Mouse (Mus musculus) neural tube, embryonic 15.5 days (tissue): ENCODE data around the gene Nnat. TPM values are rescaled to one million over a fixed set of nuclear protein-coding genes. Genes with fewer than 3 reads are reported as not detected.

Experiments
- ATAC-seq: fragments of 200-750 bp; cut with Nextera tagmentation; 2 replicates; pipeline ENCODE4 v1.8.0; 2017; ENCODE audit warnings: mild to moderate bottlenecking, moderate TSS enrichment, moderate library complexity; ENCODE audit not compliant: low FRiP score
- H3K27ac ChIP-seq: fragments of 300-500 bp; sonication (generic); replicated peaks from 2 replicates; pipeline ENCODE4 v1.5.1; 2015; ENCODE audit warnings: mild to moderate bottlenecking, inconsistent platforms
- H3K27me3 ChIP-seq: fragments of 300-500 bp; sonication (generic); replicated peaks from 2 replicates; pipeline ENCODE4 v1.6.1; 2015; ENCODE audit warnings: inconsistent platforms
- H3K36me3 ChIP-seq: fragments of 300-500 bp; sonication (generic); 2 replicates; pipeline ENCODE4 v1.6.1; 2015; ENCODE audit warnings: inconsistent platforms
- H3K4me1 ChIP-seq: fragments of 300-500 bp; sonication (generic); 2 replicates; pipeline ENCODE4 v1.6.1; 2015; ENCODE audit warnings: inconsistent platforms
- H3K4me2 ChIP-seq: fragments of 300-500 bp; sonication (generic); 2 replicates; pipeline ENCODE4 v1.6.1; 2015; ENCODE audit warnings: inconsistent platforms, mild to moderate bottlenecking, moderate library complexity
- H3K4me3 ChIP-seq: fragments of 300-500 bp; sonication (generic); replicated peaks from 2 replicates; pipeline ENCODE4 v1.5.1; 2015; ENCODE audit warnings: mild to moderate bottlenecking, inconsistent platforms
- H3K9ac ChIP-seq: fragments of 300-500 bp; sonication (generic); replicated peaks from 2 replicates; pipeline ENCODE4 v1.6.1; 2015; ENCODE audit warnings: mild to moderate bottlenecking, inconsistent platforms
- H3K9me3 ChIP-seq: fragments of 300-500 bp; sonication (generic); replicated peaks from 2 replicates; pipeline ENCODE4 v1.6.1; 2016; ENCODE audit warnings: inconsistent platforms
- WGBS: fragments of 180-500 bp; shearing (Covaris S2); methylation state at CpG from one replicate; pipeline ENCODE4 v1.1.7; 2015; ENCODE audit warnings: mixed read lengths; 5-methylcytosine and 5-hydroxymethylcytosine counted together
- polyA plus RNA-seq: library from polyadenylated mRNA; unstranded; fragments of >200 nt; fragmentation: Nextera tagmentation; extraction: Ambion mirVana; gene quantifications from 2 replicates; pipeline ENCODE4 v1.2.1, GENCODE M21; 2015

The Nnat gene
- 3,438 and 4,597 TPM in 2 replicates for polyA plus RNA-seq

DNA sequence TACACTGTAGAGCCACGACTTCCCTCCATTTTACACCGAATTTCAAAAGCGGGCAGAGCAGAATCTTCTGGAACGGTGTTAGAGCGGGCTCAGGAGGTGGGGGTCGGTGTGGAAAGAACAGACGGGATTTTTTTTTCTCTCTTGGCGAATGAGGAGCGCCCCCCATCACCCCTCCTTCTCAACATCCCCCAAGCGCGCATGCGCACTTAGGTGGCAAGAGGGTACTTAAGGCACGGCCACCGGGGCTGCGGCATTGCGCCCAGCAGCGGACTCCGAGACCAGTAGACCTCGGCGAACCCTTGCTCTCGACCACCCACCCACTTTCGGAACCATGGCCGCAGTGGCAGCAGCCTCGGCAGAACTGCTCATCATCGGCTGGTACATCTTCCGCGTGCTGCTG is at the start of gene Nnat:
Gene Nnat, plus strand, starts transcription at position 221 of the 400 bp plus-strand sequence.
- Histone ChIP-seq H3K27me3 (no peaks in the 10 kb centered on the region), H3K4me1 (peaks cover 54% of the 10 kb centered on the region), H3K4me2 (peak within 1 kb of the TSS; percentile 63), H3K4me3 (peak within 1 kb of the TSS; percentile 49), H3K9me3 (peaks cover 7% of the 10 kb centered on the region), H3K36me3 (peaks cover 55% of the 10 kb centered on the region), H3K9ac (peak within 1 kb of the TSS; percentile 59), H3K27ac (peak within 1 kb of the TSS; percentile 87)
- 50% methylated on average over 26 of the region's 27 CpGs for WGBS
- peak; percentile 71 for ATAC-seq

- no peak overlapping the region for H3K27ac ChIP-seq
- ATAC-seq, result no peak
- WGBS, result 76% methylated on average over 9 of the region's 9 CpGs
These were observed 47.0 kb upstream of the Nnat start for GRCm38 (mm10) chr2:157512859-157513258.

DNA sequence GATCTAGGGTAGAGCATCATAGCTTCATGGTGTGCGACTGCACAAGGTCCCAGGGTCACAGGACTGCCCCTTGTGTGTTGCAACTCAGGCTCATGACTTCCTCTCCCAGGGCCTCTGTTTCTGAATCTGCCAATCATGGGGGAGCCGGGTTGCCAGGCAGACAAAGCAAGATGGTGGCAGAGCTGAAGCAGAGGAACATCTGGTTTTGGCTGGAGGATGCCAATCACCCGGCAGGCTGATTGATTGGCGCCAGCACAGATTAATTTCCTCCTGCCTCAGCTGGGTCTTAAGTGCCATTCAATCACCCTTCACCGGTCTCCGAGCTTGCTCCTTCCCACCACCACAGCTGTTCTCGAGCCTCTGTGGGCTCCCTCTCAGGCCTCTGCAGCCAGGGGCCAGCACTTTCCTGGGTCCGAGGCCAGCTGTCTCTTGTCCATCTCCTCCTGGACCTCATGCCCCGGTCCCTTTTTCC is 46.1 kb upstream of the Nnat start:
- Histone ChIP-seq H3K4me1 (peaks cover 43% of the 10 kb centered on the region), H3K4me3 (no peak overlapping the region), H3K36me3 (no peaks in the 10 kb centered on the region), H3K27ac (no peak overlapping the region), H3K27me3 (no peaks in the 10 kb centered on the region), H3K9ac (no peak overlapping the region), H3K4me2 (no peak overlapping the region), H3K9me3 (no peaks in the 10 kb centered on the region)
- ATAC-seq, result no peak
- WGBS, result 49% methylated on average over 9 of the region's 9 CpGs

More at GRCm38 (mm10) chr2:157512859-157513258, 47.0 kb upstream of the Nnat start:
- no peak overlapping the region for H3K4me2 ChIP-seq
- H3K36me3 ChIP-seq, result no peaks in the 10 kb centered on the region
- no peaks in the 10 kb centered on the region for H3K9me3 ChIP-seq
- no peaks in the 10 kb centered on the region for H3K27me3 ChIP-seq
- no peak overlapping the region for H3K9ac ChIP-seq
- no peak overlapping the region for H3K4me3 ChIP-seq
- H3K4me1 ChIP-seq, result peaks cover 39% of the 10 kb centered on the region

GRCm38 (mm10) chr2:157514353-157514752 is 45.5 kb upstream of the Nnat start:
- H3K9ac ChIP-seq, result no peak overlapping the region
- H3K27ac ChIP-seq, result no peak overlapping the region
- no peak for ATAC-seq
- no peaks in the 10 kb centered on the region for H3K27me3 ChIP-seq
- H3K9me3 ChIP-seq, result no peaks in the 10 kb centered on the region
- no peak overlapping the region for H3K4me2 ChIP-seq
- H3K36me3 ChIP-seq, result no peaks in the 10 kb centered on the region
- 15% methylated on average over 4 of the region's 4 CpGs for WGBS
- H3K4me3 ChIP-seq, result no peak overlapping the region
- H3K4me1 ChIP-seq, result peaks cover 45% of the 10 kb centered on the region

- Histone ChIP-seq H3K9ac (no peak overlapping the region), H3K27me3 (no peaks in the 10 kb centered on the region), H3K36me3 (no peaks in the 10 kb centered on the region), H3K9me3 (no peaks in the 10 kb centered on the region), H3K27ac (no peak overlapping the region), H3K4me3 (no peak overlapping the region), H3K4me1 (peaks cover 51% of the 10 kb centered on the region), H3K4me2 (no peak overlapping the region)
- 45% methylated on average over 6 of the region's 6 CpGs for WGBS
- ATAC-seq, result no peak
These were observed 42.4 kb upstream of the Nnat start for GRCm38 (mm10) chr2:157517526-157517925.

GRCm38 (mm10) chr2:157518451-157518850 is 41.4 kb upstream of the Nnat start:
- no peak overlapping the region for H3K4me2 ChIP-seq
- H3K27me3 ChIP-seq, result no peaks in the 10 kb centered on the region
- H3K27ac ChIP-seq, result no peak overlapping the region
- H3K4me3 ChIP-seq, result no peak overlapping the region
- H3K36me3 ChIP-seq, result no peaks in the 10 kb centered on the region
- no peak for ATAC-seq
- no peaks in the 10 kb centered on the region for H3K9me3 ChIP-seq
- H3K4me1 ChIP-seq, result peaks cover 46% of the 10 kb centered on the region
- no peak overlapping the region for H3K9ac ChIP-seq
- WGBS, result 38% methylated on average over 7 of the region's 7 CpGs

DNA sequence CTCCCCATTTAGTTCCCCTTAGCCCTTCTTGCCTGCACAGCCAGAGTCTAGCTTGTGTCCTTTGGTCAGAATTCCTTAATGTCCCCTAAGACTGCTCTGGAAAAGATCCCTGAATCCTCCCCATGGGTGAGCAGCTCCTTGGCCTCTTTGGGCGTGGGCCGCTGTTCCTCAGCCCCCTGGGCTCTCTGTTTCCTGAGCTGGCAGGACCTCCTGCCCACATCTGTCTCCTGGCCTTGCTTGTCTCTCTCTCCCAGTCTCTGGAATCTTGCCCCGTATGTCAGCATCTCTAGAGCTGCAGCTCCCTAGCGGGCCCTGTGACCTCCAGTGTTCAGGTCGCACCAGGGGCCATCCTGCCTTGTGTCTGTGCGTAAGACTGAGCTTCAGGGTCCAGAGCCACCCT is 40.4 kb upstream of the Nnat start:
- H3K4me1 ChIP-seq, result peaks cover 36% of the 10 kb centered on the region
- no peak overlapping the region for H3K4me2 ChIP-seq
- no peaks in the 10 kb centered on the region for H3K9me3 ChIP-seq
- no peaks in the 10 kb centered on the region for H3K27me3 ChIP-seq
- H3K4me3 ChIP-seq, result no peak overlapping the region
- H3K27ac ChIP-seq, result no peak overlapping the region
- no peak overlapping the region for H3K9ac ChIP-seq
- H3K36me3 ChIP-seq, result no peaks in the 10 kb centered on the region
- no peak for ATAC-seq
- 70% methylated on average over 6 of the region's 6 CpGs for WGBS

GRCm38 (mm10) chr2:157520496-157520895 is 39.4 kb upstream of the Nnat start:
- H3K4me1 ChIP-seq, result peaks cover 33% of the 10 kb centered on the region
- ATAC-seq, result peak; percentile 71; the same call in 1 of the 2 replicates
- 15% methylated on average over 5 of the region's 5 CpGs for WGBS
- no peaks in the 10 kb centered on the region for H3K36me3 ChIP-seq
- no peaks in the 10 kb centered on the region for H3K27me3 ChIP-seq
- no peaks in the 10 kb centered on the region for H3K9me3 ChIP-seq
- peak overlapping the region; percentile 68 for H3K27ac ChIP-seq
- H3K4me2 ChIP-seq, result no peak overlapping the region
- no peak overlapping the region for H3K4me3 ChIP-seq
- H3K9ac ChIP-seq, result no peak overlapping the region

DNA sequence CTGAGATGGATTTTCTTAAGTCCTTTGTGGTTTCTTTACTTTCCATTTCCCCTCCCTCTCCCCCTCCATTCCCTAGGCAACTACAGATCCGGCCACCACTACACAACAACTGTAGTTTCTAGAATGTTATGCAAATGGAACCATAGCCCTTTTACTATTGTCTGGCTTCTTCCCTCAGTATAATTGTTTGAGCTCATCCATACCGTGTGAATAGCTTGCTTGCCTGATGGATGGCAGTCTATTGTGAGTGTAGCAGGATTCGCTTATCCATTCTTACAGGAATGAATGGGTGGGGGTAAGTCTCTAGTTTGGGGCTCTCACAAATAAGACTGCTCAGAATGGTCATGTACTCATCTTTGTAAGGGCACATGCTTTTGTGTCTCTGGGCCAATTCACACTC is 37.3 kb upstream of the Nnat start:
- ATAC-seq, result no peak
- no peak overlapping the region for H3K4me3 ChIP-seq
- H3K4me2 ChIP-seq, result no peak overlapping the region
- peaks cover 33% of the 10 kb centered on the region for H3K4me1 ChIP-seq
- no peak overlapping the region for H3K27ac ChIP-seq
- no peaks in the 10 kb centered on the region for H3K9me3 ChIP-seq
- H3K9ac ChIP-seq, result no peak overlapping the region
- no peaks in the 10 kb centered on the region for H3K36me3 ChIP-seq
- WGBS, result 15% methylated on average over 3 of the region's 3 CpGs
- H3K27me3 ChIP-seq, result no peaks in the 10 kb centered on the region

- H3K27me3 ChIP-seq, result no peaks in the 10 kb centered on the region
- no peak overlapping the region for H3K4me2 ChIP-seq
- peaks cover 43% of the 10 kb centered on the region for H3K4me1 ChIP-seq
- peak overlapping the region; percentile 28; the same call in 1 of the 2 replicates for H3K27ac ChIP-seq
- H3K9ac ChIP-seq, result no peak overlapping the region
- H3K4me3 ChIP-seq, result no peak overlapping the region
- H3K9me3 ChIP-seq, result no peaks in the 10 kb centered on the region
- no peaks in the 10 kb centered on the region for H3K36me3 ChIP-seq
- no peak for ATAC-seq
- 49% methylated on average over 13 of the region's 13 CpGs for WGBS
These were observed 29.6 kb upstream of the Nnat start for GRCm38 (mm10) chr2:157530056-157530955.

- WGBS, result 37% methylated on average over 8 of the region's 8 CpGs
- ATAC-seq, result no peak
These were observed 28.0 kb upstream of the Nnat start for GRCm38 (mm10) chr2:157531681-157532426.

More at GRCm38 (mm10) chr2:157531681-157532426, 28.0 kb upstream of the Nnat start:
- H3K27ac ChIP-seq, result peak overlapping the region; percentile 56
- H3K36me3 ChIP-seq, result no peaks in the 10 kb centered on the region
- no peaks in the 10 kb centered on the region for H3K9me3 ChIP-seq
- H3K4me1 ChIP-seq, result peaks cover 48% of the 10 kb centered on the region
- H3K4me3 ChIP-seq, result no peak overlapping the region
- no peaks in the 10 kb centered on the region for H3K27me3 ChIP-seq
- H3K4me2 ChIP-seq, result no peak overlapping the region
- H3K9ac ChIP-seq, result no peak overlapping the region
